Mouse (Mus musculus) R1 (cell line): ENCODE results near the gene Ccdc18.
A peak's percentile ranks its signal among the peaks of the same experiment; 100 is the strongest.

ENCODE experiments used
- DNase-seq: peaks from one replicate; pipeline ENCODE4 v3.0.0-alpha.2; 2018; ENCODE audit warnings: low read depth, low spot score

Gene Ccdc18

DNA sequence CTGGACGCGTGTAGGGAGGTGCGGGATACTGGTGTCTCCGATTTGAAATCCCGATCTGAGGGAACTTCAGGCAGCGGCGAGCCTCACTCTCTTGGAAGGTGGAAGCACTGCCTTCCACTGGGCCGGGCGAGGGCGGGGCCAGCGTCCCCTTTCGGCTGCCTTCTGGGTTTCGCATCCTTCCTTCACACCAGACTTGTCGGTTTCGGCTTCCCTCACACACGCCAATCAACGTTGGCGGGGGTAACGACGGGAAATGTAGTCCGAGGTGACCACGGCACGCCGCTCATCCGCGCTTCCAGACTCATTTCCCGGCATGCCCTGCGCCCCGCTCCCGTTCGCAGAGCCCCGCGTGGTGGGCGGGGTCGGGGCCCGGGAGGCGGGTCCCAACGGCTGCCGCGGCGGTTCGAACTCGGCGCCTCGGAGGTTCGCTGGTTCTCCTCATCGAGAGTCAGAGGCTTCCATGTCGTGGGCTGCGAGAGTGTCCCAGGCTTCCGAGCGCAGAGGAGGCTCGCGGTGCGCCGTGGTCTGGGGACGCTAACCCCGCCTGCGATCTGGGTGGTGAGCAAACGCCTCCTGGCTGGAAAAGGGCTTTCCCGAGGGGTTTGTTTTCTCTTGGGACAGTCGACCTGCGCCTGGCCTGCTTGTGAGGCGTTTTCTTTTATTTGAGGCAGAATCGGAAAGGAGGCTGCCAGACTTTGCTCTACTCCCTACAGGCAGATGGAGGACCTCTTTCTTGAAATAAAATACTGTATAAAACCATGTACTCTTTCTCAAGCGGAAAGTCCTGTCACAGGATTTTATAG, at the start of gene Ccdc18, which contains the start of gene Tmed5:
Ccdc18 (plus strand) TSS at position 435 of the 803 bp plus-strand sequence.
Tmed5 (minus strand) TSS at position 180 of the 803 bp plus-strand sequence.
- peak; percentile 100 for DNase-seq

- DNase-seq, result peak; percentile 53
These were observed 47.2 kb upstream of the Ccdc18 start for GRCm38 (mm10) chr5:108085440-108085839.

- DNase-seq, result peak; percentile 86
These were observed 39.9 kb upstream of the Ccdc18 start for GRCm38 (mm10) chr5:108092731-108093130.

DNA sequence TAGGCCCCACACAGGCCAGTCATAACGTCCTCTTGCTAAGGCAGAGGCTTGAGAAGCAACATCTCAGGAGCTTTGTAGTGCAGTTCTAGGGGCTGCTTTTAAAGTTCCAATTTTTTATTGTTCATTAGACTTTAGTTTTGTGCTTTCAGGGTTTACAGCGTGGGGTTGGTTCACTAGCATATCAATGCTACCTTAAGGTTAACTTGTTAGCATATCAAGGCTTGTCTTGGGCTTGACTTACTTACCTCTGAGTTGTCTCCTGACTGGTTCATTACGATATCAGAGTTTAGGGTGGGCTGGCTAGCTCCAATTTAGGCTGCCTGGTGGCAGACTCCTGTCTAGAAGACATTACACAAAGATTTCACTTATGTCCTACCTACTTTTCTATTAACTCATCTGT, 35.0 kb upstream of the Ccdc18 start:
- DNase-seq, result peak; percentile 60

DNA sequence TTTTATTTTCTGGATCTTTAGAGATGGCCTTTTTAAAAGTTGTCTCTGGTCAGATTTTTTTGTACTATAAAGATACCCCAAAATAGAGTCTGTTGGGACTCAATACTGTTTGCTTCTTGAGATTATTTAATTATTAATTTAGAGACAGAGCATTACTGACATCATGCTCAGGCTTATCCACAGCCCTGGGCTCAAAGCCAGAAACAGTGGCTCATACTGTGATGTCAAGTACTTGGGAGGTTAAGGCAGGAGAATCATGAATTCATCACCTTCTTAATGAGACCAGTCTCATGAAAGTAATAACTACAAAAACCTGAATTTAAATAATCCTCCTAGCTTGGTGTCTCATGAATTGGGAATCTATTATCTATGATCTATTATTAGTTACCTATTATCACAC, 32.5 kb upstream of the Ccdc18 start:
- DNase-seq, result no peak

- DNase-seq, result peak; percentile 60
These were observed 28.4 kb upstream of the Ccdc18 start for GRCm38 (mm10) chr5:108104306-108104705.

- DNase-seq, result no peak
These were observed 23.3 kb upstream of the Ccdc18 start for GRCm38 (mm10) chr5:108109346-108109745.

DNA sequence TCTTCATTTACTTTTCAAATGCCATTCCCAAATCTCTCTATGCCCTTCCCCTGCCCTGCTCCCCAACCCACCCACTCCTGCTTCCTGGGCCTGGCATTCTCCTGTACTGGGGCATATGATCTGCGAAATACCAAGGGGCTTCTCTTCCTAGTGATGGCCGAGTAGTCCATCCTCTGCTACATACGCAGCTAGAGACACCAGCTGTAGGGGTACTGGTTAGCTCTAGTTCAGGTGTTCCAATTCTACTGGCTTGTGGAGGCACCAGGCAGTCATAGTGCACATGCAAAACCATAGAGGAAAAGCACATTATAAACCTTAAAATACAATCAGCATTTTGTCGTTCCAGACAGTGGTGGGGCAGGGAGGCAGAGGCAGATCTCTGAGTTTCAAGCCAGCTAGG, 15.0 kb upstream of the Ccdc18 start:
- no peak for DNase-seq

GRCm38 (mm10) chr5:108120221-108120900, 12.3 kb upstream of the Ccdc18 start:
- DNase-seq, result peak; percentile 84

GRCm38 (mm10) chr5:108131849-108132440, 730 bp upstream of the Ccdc18 start:
- peak; percentile 80 for DNase-seq

GRCm38 (mm10) chr5:108152592-108152991, 19.9 kb downstream of the Ccdc18 start:
- no peak for DNase-seq

DNA sequence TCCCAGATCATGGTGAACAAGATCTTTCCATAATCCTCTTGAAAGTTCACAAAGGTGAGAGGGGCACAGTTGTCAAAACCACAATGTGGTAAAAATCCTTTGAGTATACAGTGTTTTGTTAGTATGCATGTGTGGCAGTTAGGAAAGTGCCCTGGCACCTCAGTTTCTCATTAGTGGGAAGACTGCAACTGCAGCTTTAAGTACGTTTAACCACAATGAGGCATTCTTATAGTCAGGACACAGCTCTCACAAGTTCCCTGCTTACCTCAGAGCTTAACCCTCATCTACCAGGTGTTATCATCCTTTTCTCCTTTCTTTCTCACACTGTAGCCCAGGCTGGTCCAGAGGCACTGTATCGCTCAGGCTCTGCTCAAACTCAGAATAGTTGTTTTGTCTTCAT, 28.1 kb downstream of the Ccdc18 start:
- no peak for DNase-seq

DNA sequence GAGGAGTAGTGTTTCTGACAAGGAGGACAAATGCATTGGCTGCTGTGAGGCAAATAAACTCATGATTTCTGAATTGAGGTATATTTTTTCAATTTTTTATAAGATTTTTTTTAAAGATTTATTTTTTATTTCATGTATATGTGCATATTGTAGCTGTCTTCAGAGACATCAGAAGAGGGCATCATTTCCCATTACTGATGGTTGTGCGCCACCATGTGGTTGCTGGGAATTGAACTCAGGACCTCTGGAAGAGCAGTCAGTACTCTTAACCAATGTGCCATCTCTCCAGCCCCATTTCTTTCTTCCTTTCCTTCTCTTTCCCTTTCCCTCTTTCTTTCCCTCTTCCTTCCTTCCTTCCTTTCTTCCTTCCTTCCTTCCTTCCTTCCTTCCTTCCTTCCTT, 31.0 kb downstream of the Ccdc18 start:
- peak; percentile 39 for DNase-seq

DNA sequence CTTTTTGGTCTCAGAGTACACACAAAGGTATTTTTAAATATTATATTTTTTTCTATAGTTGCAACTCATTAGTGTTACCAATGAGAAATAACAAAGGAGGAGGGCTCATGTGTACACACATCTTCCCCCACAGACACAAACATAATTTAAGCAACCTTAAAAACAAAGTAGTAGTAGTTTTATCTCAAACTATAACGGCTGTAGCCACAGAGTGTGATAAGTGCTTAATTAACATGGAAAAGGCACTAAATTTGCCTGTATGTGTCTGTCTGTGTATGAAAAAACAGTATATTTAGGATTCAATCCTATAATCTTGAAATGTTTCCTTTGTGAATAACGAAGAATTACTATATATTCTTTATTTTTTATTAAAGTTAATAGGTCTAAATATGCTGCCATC, 51.4 kb downstream of the Ccdc18 start:
- DNase-seq, result no peak

- peak; percentile 14 for DNase-seq
These were observed 56.3 kb downstream of the Ccdc18 start for GRCm38 (mm10) chr5:108188967-108189366.

GRCm38 (mm10) chr5:108206008-108206407, 73.3 kb downstream of the Ccdc18 start:
- DNase-seq, result peak; percentile 65

- DNase-seq, result no peak
These were observed 78.8 kb downstream of the Ccdc18 start for GRCm38 (mm10) chr5:108211512-108211911.

GRCm38 (mm10) chr5:108214928-108215327, 82.3 kb downstream of the Ccdc18 start:
- DNase-seq, result no peak

DNA sequence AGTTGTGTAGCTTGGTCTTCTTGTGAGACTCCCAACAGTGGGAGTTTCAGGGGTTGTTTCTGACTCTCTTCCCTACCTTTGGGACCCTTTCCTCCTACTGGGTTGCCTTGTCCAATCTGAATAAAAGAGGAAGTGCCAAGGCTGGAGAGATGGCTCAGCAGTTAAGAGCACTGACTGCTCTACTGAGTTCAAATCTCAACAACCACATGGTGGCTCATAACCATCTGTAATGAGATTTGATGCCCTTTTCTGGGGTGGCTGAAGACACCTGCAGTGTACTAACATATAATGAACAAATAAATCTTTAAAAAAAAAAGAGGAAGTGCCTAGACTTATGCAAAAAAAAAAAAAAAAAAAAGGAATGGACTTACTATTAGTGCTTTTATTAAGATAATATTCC, 91.4 kb downstream of the Ccdc18 start:
- no peak for DNase-seq

DNA sequence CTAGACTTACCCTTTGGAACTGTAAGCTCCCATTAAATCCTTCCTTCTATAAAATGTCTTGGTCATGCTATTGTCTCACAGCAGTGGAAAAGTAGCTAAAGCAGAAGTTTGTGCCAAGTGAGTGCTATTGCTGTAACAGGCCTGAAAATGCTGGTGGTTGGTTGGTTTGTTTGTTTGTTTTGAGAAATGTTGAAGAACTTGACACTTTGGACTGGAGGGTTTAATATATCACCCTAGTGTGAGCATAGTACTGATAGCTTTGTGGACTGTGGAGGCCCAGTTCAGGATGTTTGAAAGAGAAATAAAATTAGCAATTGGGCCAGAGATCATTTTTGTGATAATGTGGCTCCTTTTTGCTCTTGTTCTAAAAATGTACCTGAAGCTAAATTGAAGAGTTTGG, 93.5 kb downstream of the Ccdc18 start:
- DNase-seq, result no peak

- no peak for DNase-seq
These were observed 113.7 kb downstream of the Ccdc18 start for GRCm38 (mm10) chr5:108246314-108246765.

DNA sequence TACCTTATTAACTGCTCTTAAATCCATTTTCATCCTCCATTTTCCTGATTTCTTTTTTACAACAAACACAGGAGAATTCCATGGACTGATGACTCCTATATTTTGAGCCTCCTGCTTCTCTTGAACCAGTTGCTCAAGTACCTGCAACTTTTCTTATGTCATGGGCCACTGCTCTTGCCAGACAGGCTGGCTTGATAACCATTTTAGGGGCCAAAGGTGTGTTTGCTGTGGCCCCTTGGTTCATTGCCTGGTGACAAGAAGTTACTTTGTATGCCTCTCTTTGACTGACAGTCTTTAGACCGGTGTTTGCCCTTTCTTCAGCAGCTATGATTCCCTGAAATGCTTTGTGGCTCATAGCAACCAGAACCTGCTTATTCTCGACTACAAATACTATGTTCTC, 117.4 kb downstream of the Ccdc18 start:
- no peak for DNase-seq
